Mouse (Mus musculus) forebrain, embryonic 11.5 days (tissue): ENCODE results near the gene Vps50. TPM values are rescaled to one million over a fixed set of nuclear protein-coding genes. Genes with fewer than 3 reads are reported as not detected.
"Not testable (repeated sequence)": the region's sequence is repeated elsewhere in the genome, so short reads cannot be mapped to it uniquely, and the experiment has no call there.

ENCODE experiments used
- ATAC-seq: fragments of 200-750 bp; cut with Nextera tagmentation; replicated peaks from 2 replicates; pipeline ENCODE4 v1.8.0; 2017; ENCODE audit warnings: moderate TSS enrichment; ENCODE audit not compliant: low FRiP score
- DNase-seq: peaks from one replicate; pipeline ENCODE4 v3.0.0-alpha.2; 2017; ENCODE audit warnings: low spot score
- H3K27ac ChIP-seq: fragments of 300-500 bp; sonication (generic); 2 replicates; pipeline ENCODE4 v1.5.1; 2014; ENCODE audit warnings: low read depth, low read length
- H3K27me3 ChIP-seq: fragments of 300-500 bp; sonication (generic); 2 replicates; pipeline ENCODE4 v1.6.1; 2014; ENCODE audit warnings: mild to moderate bottlenecking, low read length, mixed read lengths; ENCODE audit not compliant: control insufficient read depth, insufficient read depth
- H3K36me3 ChIP-seq: fragments of 300-500 bp; sonication (generic); 2 replicates; pipeline ENCODE4 v1.6.1; 2014; ENCODE audit warnings: mild to moderate bottlenecking, low read length, moderate library complexity, mixed read lengths; ENCODE audit not compliant: control insufficient read depth, insufficient read depth
- H3K4me1 ChIP-seq: fragments of 300-500 bp; sonication (generic); replicated peaks from 2 replicates; pipeline ENCODE4 v1.6.1; 2014; ENCODE audit warnings: low read length, mixed read lengths; ENCODE audit not compliant: control insufficient read depth, insufficient read depth
- H3K4me2 ChIP-seq: fragments of 300-500 bp; sonication (generic); 2 replicates; pipeline ENCODE4 v1.6.1; 2014; ENCODE audit warnings: low read depth, mild to moderate bottlenecking, low read length, moderate library complexity, mixed read lengths; ENCODE audit not compliant: severe bottlenecking
- H3K4me3 ChIP-seq: fragments of 300-500 bp; sonication (generic); 2 replicates; pipeline ENCODE4 v1.5.1; 2014; ENCODE audit warnings: low read depth, low read length
- H3K9ac ChIP-seq: fragments of 300-500 bp; sonication (generic); 2 replicates; pipeline ENCODE4 v1.6.1; 2014; ENCODE audit warnings: low read length
- H3K9me3 ChIP-seq: fragments of 300-500 bp; sonication (generic); 2 replicates; pipeline ENCODE4 v1.6.1; 2016; ENCODE audit warnings: low read length, mixed read lengths; ENCODE audit not compliant: control insufficient read depth
- WGBS: fragments of 180-500 bp; shearing (Covaris S2); extraction: QIAGEN DNeasy Blood & Tissue Kit; methylation state at CpG from one replicate; pipeline ENCODE4 v1.1.7; 2014; 5-methylcytosine and 5-hydroxymethylcytosine counted together
- polyA plus RNA-seq: library from polyadenylated mRNA; unstranded; fragments of >200 nt; fragmentation: Nextera tagmentation; extraction: Ambion mirVana; gene quantifications from 2 replicates; pipeline ENCODE4 v1.2.1, GENCODE M21; 2014

The Vps50 gene
- polyA plus RNA-seq, 1 experiment from 2014 or later, result 50.2 TPM

DNA sequence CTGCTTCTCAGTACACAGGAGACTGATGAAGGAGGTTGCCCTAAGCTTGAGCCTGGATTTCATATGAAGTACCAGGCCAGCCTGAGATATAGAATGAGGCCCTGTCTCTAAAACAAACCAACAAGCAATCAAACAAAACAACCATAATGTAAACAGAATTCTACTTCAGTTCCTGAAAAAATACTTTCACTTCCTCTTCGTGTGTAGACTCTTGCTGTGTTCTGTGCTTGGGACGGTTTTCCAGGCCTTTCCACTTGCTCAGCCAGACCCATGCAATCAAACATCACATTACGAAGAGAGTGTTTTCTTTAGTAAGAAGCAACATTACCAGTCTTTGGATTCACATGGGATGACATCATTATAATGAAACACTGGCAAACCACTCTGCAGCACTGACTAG is 16.5 kb upstream of the Vps50 start:
- Histone ChIP-seq H3K9ac (no peak overlapping the region), H3K27ac (no peak overlapping the region), H3K27me3 (no peaks in the 10 kb centered on the region), H3K9me3 (no peaks in the 10 kb centered on the region), H3K4me1 (no peaks in the 10 kb centered on the region), H3K36me3 (no peaks in the 10 kb centered on the region), H3K4me3 (no peak overlapping the region), H3K4me2 (no peak overlapping the region)
- DNase-seq (no peak), ATAC-seq (no peak)
- 84% methylated on average over 3 of the region's 3 CpGs for WGBS

DNA sequence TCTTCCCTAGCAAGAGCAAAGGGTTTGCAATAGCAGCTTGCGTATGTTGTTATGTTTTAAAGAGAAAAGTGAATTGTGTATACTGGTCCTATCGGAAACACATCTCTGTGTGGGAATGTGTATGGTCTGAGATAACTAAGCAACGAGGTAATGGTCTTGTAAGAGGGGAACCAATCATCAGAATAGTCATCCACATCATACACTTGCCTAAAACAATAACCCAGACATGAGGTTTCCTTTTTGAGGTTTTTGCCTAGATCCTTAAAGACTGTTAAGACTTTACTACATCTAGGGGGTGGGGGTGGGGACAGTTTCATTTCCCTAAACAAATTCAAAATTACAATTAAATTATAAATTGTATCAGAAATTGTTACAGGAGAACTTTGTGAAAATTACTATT is 13.0 kb upstream of the Vps50 start:
- H3K36me3 ChIP-seq, result no peaks in the 10 kb centered on the region
- H3K4me3 ChIP-seq, result no peak overlapping the region
- no peaks in the 10 kb centered on the region for H3K27me3 ChIP-seq
- ATAC-seq, result no peak
- H3K27ac ChIP-seq, result no peak overlapping the region
- no peak for DNase-seq
- no peaks in the 10 kb centered on the region for H3K4me1 ChIP-seq
- no peaks in the 10 kb centered on the region for H3K9me3 ChIP-seq
- H3K4me2 ChIP-seq, result no peak overlapping the region
- 85% methylated on average over 3 of the region's 3 CpGs for WGBS
- H3K9ac ChIP-seq, result no peak overlapping the region

DNA sequence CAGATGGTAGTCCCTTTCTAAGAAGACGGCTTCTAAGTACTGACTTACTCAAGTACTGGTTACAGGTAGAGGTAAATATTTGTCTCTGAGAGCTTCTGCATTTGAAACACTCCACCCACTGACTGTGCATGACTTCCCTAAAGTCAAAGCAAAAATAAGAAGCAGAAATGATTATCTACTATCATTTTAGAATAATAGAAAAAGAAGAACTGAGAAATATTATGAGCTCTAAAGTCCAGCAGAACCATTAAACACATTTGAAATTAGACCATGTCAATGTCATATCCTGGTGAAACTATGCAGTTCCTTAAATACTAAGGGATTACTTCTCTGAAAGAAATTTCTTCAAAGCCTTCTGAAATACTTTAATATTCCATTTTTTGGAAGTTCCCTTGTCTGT is 10.8 kb upstream of the Vps50 start:
- Histone ChIP-seq H3K27ac (no peak overlapping the region), H3K4me2 (no peak overlapping the region), H3K36me3 (no peaks in the 10 kb centered on the region), H3K4me1 (no peaks in the 10 kb centered on the region), H3K4me3 (no peak overlapping the region), H3K9ac (no peak overlapping the region), H3K27me3 (no peaks in the 10 kb centered on the region), H3K9me3 (no peaks in the 10 kb centered on the region)
- no peak for DNase-seq
- WGBS, result 82% methylated on average over 1 of the region's 1 CpGs
- ATAC-seq, result no peak

DNA sequence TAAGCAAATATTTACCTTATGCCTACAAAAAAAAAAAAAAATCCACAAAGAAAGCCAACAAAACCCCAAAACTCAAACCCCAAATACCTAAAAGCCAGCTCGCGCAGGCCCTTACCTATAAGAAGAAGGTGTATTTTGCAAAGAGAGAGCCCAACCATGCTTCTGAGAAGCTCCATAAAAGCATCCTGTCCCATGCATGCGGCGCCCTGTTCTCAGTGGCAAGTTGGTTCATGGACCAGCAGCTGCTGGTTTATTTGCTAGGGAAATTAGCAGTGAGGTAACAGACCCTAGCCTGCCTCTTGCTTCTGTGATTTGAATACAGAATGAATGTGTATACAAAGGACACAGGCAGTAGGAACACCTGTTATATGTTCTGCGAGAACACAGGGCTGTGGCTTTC is 3.9 kb upstream of the Vps50 start:
- no peak for ATAC-seq
- no peaks in the 10 kb centered on the region for H3K4me1 ChIP-seq
- H3K9me3 ChIP-seq, result no peaks in the 10 kb centered on the region
- no peak overlapping the region for H3K4me3 ChIP-seq
- no peak overlapping the region for H3K4me2 ChIP-seq
- 79% methylated on average over 5 of the region's 5 CpGs for WGBS
- no peak overlapping the region for H3K9ac ChIP-seq
- no peaks in the 10 kb centered on the region for H3K36me3 ChIP-seq
- no peak for DNase-seq
- no peaks in the 10 kb centered on the region for H3K27me3 ChIP-seq
- no peak overlapping the region for H3K27ac ChIP-seq

DNA sequence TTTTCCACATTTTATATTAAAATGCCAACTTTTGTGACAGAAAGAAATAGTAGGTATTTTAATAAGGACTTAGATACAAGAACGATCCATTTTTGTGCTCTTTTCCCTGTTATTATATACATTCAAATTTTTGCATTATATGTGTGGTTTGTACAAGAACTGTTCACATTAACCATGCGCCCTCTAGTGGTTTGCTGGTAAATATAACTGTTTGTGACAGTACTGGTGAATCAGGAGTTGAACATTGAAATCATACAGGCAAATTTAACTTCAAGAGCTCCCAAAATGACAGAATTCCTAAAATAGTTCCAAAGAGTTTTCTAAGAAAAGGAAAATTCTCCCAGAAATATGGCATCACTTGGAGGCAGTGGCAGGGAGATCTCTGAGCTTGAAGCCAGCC is 2.0 kb upstream of the Vps50 start:
- DNase-seq (no peak), ATAC-seq (no peak)
- Histone ChIP-seq H3K4me2 (no peak overlapping the region), H3K27ac (no peak overlapping the region), H3K9ac (no peak overlapping the region), H3K36me3 (no peaks in the 10 kb centered on the region), H3K4me1 (no peaks in the 10 kb centered on the region), H3K9me3 (no peaks in the 10 kb centered on the region), H3K27me3 (no peaks in the 10 kb centered on the region), H3K4me3 (no peak overlapping the region)
- WGBS, result 13% methylated on average over 2 of the region's 2 CpGs

DNA sequence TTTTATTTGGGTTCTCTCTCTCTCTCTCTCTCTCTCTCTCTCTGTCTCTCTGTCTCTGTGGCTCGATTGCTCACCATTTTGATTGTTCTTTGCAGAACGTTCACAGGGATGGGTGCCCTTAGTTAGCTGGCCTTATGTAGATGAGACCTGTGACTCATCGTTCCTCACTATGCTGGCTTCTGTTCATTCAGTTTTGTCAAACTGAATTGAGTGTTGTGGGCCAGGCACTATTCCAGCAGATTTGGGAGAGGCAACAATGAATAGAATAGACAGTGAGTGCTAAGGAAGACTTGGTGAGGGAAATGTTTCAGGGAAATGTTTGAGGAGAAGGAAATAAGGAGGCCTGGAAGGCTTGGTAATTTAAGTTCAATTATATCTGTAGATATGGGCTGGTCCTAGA is 2.1 kb downstream of the Vps50 start:
- Histone ChIP-seq H3K27ac (no peak overlapping the region), H3K4me3 (no peak overlapping the region), H3K9me3 (no peaks in the 10 kb centered on the region), H3K27me3 (no peaks in the 10 kb centered on the region), H3K9ac (no peak overlapping the region), H3K4me1 (no peaks in the 10 kb centered on the region), H3K36me3 (no peaks in the 10 kb centered on the region), H3K4me2 (no peak overlapping the region)
- WGBS, result 93% methylated on average over 3 of the region's 3 CpGs
- DNase-seq, result no peak
- no peak for ATAC-seq

DNA sequence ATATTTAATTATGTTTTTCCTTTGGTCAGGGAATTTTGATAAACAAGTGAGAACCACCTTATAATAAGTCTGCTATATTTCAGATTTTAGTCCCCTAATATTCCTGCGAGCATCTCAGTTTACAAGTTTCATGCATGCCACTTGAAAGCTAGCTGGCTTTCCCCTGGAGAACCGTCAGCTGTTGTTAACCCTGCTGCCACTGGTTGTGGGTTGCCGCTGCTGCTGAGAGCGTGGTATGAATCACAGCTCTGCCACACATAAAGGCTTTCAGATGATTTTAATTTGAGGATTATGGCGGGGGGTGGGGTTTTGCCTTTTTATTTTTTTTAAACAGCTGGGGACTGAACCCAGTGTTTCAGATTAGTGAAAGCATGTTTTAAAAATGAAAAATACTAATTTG is 7.1 kb downstream of the Vps50 start:
- Histone ChIP-seq H3K4me3 (no peak overlapping the region), H3K27me3 (no peaks in the 10 kb centered on the region), H3K4me1 (no peaks in the 10 kb centered on the region), H3K4me2 (no peak overlapping the region), H3K9me3 (no peaks in the 10 kb centered on the region), H3K36me3 (no peaks in the 10 kb centered on the region), H3K9ac (no peak overlapping the region), H3K27ac (no peak overlapping the region)
- 83% methylated on average over 5 of the region's 5 CpGs for WGBS
- DNase-seq (no peak), ATAC-seq (no peak)

DNA sequence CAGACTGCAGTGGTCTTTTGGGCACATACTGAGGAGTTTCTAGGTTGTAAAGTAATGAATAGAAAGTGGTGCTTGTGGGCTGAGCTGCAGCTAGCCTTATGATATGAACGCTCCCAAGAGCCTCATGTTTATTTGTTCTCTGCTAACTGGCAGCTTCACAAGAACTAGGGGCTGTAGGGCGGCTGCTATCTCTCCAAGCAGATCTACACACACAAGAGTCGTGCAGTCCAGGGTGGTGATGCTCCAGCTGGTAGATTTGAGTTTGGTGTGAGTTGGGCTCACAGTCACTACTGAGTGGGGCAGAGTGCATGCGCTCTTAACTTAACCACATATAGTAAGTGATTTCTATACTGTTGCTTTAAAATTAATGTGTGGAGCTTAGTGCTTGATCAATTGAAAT is 8.9 kb downstream of the Vps50 start:
- 87% methylated on average over 4 of the region's 4 CpGs for WGBS
- no peak for ATAC-seq
- no peaks in the 10 kb centered on the region; the same call in 1 of the 2 replicates for H3K4me1 ChIP-seq

DNA sequence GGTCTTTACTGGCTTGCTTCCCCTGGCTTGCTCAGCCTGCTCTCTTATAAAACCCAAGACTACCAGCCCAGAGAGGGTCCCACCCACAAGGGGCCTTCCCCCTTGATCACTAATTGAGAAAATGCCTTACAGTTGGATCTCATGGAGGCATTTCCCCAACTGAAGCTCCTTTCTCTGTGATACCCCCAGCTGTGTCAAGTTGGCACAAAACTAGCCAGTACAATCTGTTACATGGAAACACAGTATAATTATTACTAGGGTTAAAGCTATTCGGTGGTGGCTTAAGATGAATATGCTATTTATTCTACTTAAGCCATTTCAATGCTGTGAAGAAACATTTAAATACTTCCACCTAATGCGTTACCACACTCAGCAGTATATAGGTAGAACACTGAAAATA is 10.0 kb downstream of the Vps50 start:
- not testable (repeated sequence) for H3K9me3 ChIP-seq, H3K36me3 ChIP-seq, H3K4me1 ChIP-seq, H3K9ac ChIP-seq, H3K27me3 ChIP-seq, DNase-seq, H3K27ac ChIP-seq, H3K4me2 ChIP-seq, H3K4me3 ChIP-seq, ATAC-seq
- WGBS, result 97% methylated on average over 2 of the region's 2 CpGs

More for the DNA sequence above, 8.9 kb downstream of the Vps50 start:
- H3K27me3 ChIP-seq, result no peaks in the 10 kb centered on the region
- no peak overlapping the region for H3K27ac ChIP-seq
- no peak overlapping the region for H3K9ac ChIP-seq
- no peak overlapping the region for H3K4me3 ChIP-seq
- no peak overlapping the region for H3K4me2 ChIP-seq
- DNase-seq, result no peak
- H3K36me3 ChIP-seq, result no peaks in the 10 kb centered on the region
- no peaks in the 10 kb centered on the region for H3K9me3 ChIP-seq
